Mouse (Mus musculus): ENCODE results near the gene AW146154.

DNA sequence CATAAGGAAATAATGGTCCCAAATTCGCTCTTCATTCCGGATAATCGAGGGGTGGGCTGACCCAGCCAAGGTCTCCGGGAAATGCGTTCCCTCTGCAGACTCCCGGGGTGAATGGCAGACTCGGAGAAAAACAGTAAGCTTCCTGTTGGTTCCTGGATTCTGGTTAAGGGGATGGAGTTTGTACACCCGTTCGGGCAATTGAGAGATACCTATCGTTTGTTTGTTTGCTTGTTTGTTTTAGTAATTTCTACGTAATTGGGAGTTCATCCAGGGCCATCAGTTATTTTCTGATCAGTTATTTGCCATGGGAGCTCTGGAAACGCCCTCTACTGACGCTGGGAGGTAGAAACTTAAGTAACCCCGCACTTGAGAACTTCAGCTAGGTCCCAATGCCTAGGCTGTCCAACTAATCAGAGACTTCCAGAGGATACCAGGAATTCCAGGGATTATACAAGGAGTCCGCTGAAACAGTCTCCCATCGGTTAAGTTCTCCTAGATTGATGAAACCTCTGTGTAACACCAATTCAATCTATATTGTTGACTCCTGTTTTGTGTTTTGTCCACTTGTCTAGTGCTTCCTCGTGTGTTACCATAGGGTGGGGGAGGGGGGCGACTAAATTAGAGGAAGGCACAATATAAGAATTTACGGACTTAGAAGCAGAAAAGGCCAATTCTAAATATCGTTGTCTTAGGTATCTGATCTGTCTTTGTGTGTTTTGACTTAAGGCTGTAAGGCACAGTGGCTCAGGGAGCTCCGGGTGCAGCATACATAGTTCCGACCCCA lies 653 bp upstream of the AW146154 start:
- TF ChIP-seq POLR2A (IDR thresholded peaks at IDR 0.05; ENCODE audit: control insufficient read depth, low read depth, low read length) (no peak), CTCF (IDR thresholded peaks at IDR 0.05; ENCODE audit: control insufficient read depth, insufficient read depth, insufficient replicate concordance, low read depth, low read length) (no peak)

Measured in testis, adult 2 months (tissue).